Mouse (Mus musculus) skeletal muscle tissue, adult 2 months (tissue): ENCODE data around the gene Hmgcr.
"Not testable (repeated sequence)": the region's sequence is repeated elsewhere in the genome, so short reads cannot be mapped to it uniquely, and the experiment has no call there.

ENCODE experiments used
- DNase-seq: peaks from one replicate; pipeline ENCODE4 v3.0.0-alpha.2; 2012; ENCODE audit warnings: low read depth, low spot score

The Hmgcr gene

GRCm38 (mm10) chr13:96671078-96671905 is 556 bp upstream of the Hmgcr start:
- DNase-seq, result no peak

DNA sequence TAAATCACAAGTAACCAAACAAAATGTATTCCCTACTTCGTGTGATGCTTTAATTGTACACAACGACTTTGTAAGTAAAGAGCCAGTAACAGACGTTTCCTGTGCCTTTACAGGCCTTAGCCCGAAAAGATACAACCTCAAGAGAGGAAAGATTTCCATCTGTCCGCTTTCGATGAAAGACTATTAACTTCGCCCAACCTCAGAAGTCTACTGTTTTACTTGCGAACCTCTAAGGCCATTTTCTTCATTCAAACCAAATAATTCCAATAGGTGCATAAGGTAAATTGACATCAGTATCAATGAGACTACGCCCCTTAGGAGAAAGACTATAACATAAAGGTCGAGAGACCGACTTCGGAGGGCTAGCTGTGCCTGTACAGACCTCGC is 724 bp downstream of the Hmgcr start:
- no peak for DNase-seq

- DNase-seq, result no peak
Observed at GRCm38 (mm10) chr13:96664419-96664974, 6.2 kb downstream of the Hmgcr start.

DNA sequence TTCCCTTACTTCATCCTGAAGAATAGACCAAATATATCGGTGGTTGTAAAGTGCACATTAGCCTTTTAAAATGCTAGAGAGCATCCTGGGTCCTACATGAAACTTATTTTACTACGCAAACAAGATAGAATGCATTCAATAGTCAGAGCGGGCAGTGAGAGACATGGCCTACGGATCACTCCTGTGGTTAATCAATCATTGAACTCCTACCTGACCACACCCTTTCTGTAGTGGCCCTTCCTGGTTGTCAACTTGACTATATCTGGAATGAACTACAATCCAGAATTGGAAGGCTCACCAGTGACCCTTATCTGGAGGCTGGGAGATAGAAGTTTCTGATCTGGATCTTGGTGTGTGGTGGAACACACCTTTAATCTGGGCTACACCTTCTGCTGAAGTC is 7.6 kb downstream of the Hmgcr start:
- DNase-seq, result not testable (repeated sequence)

DNA sequence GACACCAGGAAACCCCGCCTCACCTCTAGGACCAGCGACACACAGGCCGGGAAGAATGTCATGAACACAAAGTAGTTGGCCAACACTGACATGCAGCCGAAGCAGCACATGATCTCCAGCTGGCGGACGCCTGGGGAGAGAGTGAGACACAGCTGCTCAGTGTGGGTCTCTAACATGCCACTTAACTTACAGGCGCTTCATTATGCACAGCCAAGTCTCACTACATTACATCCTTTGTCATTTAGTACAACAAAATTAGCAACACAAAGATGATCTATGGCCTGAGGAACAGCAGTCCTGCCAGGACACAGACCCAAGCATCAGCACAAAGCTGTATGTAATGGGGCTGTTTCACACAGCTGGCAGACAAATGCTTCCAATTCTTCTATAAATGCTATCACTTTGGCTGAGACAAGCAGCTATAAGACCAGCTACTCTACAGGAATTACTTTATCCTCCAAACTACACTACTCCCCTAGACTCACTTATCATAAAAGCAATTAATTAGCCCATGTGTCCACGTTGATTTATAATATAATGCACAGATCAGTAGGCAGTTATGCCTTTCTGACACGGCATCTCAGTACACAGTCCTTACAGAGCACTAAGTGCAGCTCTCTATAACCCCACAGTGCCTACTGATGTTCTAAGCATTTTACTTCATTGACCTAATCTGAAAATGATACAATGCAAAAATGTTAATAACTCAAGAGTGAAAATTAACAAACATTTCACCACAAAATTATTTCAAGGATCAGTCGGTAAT is 10.5 kb downstream of the Hmgcr start:
- DNase-seq, result no peak

GRCm38 (mm10) chr13:96658936-96659335 is 11.8 kb downstream of the Hmgcr start:
- DNase-seq, result no peak

DNA sequence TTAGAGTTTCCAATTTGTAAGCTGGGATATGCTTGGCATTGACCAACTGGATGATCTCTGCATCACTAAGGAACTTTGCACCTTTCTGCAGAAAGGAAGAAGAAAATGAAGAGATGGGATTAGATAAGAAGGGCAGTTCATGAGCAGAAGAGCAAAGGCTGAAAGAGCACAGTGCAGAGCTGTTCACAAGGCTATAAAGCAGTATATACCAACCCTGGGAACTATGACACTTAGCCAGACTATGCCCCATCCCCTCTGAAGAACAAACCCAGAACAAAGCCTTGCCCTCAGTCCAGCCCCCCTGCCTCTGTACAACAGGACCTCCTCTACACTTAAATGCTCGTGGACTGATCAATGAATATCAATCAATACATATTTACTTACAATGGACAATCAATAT is 14.1 kb downstream of the Hmgcr start:
- no peak for DNase-seq

DNA sequence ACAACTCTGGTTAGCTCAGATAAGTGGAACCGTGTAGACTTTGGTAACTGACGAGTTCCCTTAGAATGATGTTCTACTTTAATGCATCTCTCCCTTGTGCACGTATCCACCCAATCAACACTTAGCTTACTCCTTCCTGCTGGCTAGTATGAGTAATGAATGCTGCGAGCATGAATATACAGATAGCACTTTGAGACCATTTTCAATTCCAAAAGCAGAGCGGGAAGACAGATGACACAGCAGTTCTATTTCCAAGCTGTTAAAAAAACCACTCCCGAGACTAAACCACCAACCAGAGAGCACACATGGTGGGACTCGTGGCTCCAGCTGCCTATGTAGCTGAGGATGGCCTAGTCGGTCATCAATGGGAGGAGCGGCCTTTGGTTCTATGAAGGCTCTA is 17.7 kb downstream of the Hmgcr start:
- no peak for DNase-seq

GRCm38 (mm10) chr13:96645822-96646221 is 24.9 kb downstream of the Hmgcr start:
- DNase-seq, result no peak

DNA sequence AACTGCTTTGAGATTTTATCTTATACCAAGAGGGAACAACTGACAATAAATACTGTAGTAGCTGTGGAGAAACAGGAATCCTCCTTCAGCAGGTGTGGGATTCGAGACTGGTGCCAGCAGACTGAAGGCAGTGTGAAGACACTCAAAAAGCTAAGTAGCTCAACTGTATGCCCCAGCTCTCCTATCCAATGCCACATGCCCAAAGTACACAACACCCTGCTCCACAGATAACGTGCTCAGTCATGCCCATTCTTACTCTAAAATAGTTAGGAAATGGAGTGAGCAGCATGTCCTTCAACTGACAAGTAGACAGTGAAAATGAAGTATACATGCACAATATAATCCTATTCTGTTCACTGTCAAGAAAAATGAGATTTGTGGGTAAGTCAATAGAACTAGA is 26.6 kb downstream of the Hmgcr start:
- DNase-seq, result no peak

- no peak for DNase-seq
Observed at GRCm38 (mm10) chr13:96630396-96630795, 40.3 kb downstream of the Hmgcr start.

- DNase-seq, result no peak
Observed at GRCm38 (mm10) chr13:96620891-96621290, 49.8 kb downstream of the Hmgcr start.

DNA sequence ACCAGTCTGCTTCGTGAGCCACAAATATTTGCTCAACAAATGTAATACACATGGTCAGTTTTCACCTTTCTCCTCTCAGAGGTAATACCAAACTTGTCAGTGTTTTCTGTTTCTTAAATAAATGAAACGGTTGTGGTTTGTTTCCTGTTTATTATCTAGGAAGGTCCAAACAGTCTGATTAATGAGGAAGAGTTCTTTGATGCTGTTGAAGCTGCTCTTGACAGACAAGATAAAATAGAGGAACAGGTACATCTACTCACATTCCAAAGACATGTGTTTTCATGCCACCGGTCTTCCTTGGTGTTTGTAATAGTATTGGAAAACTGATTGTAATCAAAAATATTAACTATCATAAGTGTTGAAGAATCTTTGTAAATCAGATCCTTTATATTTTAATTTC is 56.1 kb downstream of the Hmgcr start:
- DNase-seq, result no peak

- DNase-seq, result no peak
Observed at GRCm38 (mm10) chr13:96604242-96604641, 66.5 kb downstream of the Hmgcr start.

DNA sequence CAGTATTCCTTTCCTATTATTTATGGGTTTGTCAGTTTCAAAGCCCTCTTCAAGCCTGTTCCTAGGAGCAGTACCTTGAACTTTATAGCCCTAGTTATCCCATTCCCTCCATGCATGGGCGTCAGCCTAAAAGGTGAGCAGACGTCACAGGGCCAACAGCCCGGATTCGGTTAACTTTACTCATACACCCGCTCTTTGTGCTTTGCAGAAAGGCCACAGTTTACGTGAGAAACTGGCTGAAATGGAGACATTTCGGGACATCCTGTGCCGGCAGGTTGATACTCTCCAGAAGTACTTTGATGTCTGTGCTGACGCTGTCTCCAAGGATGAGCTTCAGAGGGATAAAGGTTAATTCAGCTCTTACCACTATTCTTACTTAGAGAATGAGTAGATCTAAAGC is 71.6 kb downstream of the Hmgcr start:
- DNase-seq, result no peak
